Mouse (Mus musculus): Measurements from ENCODE around the gene Fgf3. TPM values are rescaled to one million over a fixed set of nuclear protein-coding genes. Genes with fewer than 3 reads are reported as not detected.
A peak's percentile ranks its signal among the peaks of the same experiment; 100 is the strongest.

Gene Fgf3
- 0.47 TPM in 1 of 2 replicates, not detected in the other for polyA plus RNA-seq (2014; fragmentation: Nextera tagmentation; extraction: Ambion mirVana)

DNA sequence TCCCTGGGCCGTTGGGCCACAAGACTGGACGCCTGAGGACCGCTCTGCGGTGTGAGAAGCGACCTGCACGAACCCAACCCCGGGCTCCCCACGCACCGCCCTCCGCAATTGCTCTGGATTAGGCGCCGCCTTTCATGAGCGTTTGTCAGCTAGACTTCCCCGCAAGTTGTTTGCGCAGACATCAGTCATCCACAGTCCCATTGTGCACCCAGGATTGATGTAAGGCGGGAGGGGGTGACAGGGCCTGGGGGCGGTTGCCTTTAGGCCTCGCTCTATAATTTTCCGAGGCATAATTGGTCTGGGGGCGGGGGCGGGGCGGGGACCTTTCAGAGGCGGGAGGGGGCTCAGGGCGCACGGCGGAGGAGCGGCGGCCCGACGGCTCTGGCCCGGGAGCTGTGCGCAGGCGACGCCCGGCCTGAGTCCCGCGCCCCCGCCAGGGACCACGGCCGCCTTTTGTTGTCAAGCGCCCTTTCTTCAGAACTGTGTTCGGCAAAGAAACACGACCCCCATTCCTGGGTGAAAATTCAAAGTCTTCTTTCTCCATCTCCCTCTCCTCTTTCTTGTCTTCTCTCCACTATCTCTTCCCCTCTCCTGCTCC, at the start of gene Fgf3:
TSS of gene Fgf3 (plus strand) at position 193 of the 598 bp plus-strand sequence.
- Histone ChIP-seq H3K9ac (ENCODE audit: low read length) (no peak within 1 kb of the TSS; the same call in 1 of the 2 replicates), H3K4me1 (ENCODE audit: control insufficient read depth, insufficient read depth, low read length) (peaks cover 11% of the 10 kb centered on the region), H3K27me3 (ENCODE audit: control insufficient read depth, insufficient read depth, low read length) (peaks cover 68% of the 10 kb centered on the region), H3K27ac (replicated peaks; ENCODE audit: low read depth, low read length) (no peak within 1 kb of the TSS), H3K4me2 (ENCODE audit: low read depth, severe bottlenecking) (peak within 1 kb of the TSS; percentile 58), H3K9me3 (ENCODE audit: control insufficient read depth, low read length) (no peaks in the 10 kb centered on the region), H3K36me3 (ENCODE audit: control insufficient read depth, insufficient read depth, low read length) (no peaks in the 10 kb centered on the region), H3K4me3 (ENCODE audit: low read depth, low read length) (peak within 1 kb of the TSS; percentile 34)
- DNase-seq (ENCODE audit: low spot score): peak; percentile 45
- 2% methylated on average over 41 of the region's 43 CpGs for WGBS
- ATAC-seq (ENCODE audit: insufficient number of reproducible peaks, low FRiP score, low TSS enrichment, low read depth): no peak

DNA sequence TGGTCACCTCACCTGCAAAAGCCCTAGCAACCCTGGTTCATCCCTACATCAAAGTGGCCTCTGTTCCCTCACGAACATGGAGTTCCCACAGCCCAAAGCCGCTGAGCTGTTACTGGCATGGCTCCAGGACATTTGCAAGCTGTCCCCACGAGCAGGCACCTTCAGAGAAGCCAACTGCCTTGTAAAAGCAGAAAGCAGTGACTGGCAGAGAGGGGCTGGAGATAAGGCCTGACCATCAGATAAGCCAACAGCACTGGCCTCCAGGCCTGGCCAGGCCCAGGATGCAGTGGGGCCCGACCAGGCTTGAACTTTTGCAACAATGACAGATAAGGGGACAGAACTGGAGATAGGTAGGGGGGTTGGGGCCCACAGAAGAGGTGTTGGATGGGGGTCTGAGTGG, 49.3 kb upstream of the Fgf3 start:
- Histone ChIP-seq H3K4me3 (ENCODE audit: low read depth, low read length) (no peak overlapping the region), H3K9ac (ENCODE audit: low read length) (no peak overlapping the region), H3K4me1 (ENCODE audit: control insufficient read depth, insufficient read depth, low read length) (no peaks in the 10 kb centered on the region), H3K4me2 (ENCODE audit: low read depth, severe bottlenecking) (no peak overlapping the region), H3K27me3 (ENCODE audit: control insufficient read depth, insufficient read depth, low read length) (no peaks in the 10 kb centered on the region), H3K27ac (replicated peaks; ENCODE audit: low read depth, low read length) (no peak overlapping the region), H3K9me3 (ENCODE audit: control insufficient read depth, low read length) (no peaks in the 10 kb centered on the region), H3K36me3 (ENCODE audit: control insufficient read depth, insufficient read depth, low read length) (no peaks in the 10 kb centered on the region)
- WGBS: 52% methylated on average over 4 of the region's 4 CpGs
- ATAC-seq (ENCODE audit: insufficient number of reproducible peaks, low FRiP score, low TSS enrichment, low read depth): no peak
- DNase-seq (ENCODE audit: low spot score): no peak

DNA sequence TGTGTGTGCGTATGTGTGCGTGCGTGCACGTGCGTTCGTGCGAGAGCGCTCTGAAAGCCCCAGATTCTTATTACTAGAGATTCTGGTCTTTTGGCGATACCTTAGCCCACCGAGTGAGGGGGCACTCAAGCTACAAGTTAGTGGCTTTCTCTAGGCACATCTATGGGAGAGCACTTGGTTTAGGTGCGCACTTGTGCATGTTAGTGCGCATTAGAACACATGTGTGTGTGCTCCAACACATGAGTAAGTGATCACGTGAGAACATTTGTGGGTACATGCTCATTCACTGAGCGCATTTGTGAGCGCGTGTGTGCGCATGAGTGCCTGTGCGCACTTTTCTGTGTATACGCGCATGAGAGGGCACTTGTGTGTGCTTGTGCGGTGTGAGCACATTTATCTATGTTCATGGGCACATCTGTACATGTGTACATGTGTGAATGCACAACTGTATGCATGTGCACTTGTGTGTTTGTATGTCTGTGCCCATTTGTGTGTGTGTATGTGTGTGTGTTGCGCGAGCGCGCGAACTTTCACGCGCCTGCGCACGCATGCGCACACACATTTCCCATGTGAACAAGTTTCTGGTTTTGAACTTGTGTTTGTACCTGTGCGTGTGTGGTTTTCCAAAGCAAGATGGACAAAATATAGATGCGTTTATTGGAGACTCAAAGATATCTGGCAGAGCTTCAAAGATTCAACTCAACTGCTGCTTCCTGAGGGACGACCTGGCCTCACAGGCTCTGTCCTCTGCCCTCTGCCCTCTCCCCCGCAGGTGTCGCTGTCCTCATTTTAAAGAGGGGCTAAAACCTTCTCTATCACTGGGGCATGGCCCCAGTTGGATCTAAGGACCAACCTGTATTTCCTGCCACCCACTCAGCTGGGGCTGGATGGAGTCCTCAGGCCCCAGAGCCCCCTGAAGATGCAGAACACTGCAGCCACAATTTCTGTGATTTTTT, 48.0 kb upstream of the Fgf3 start:
- Histone ChIP-seq H3K4me2 (ENCODE audit: low read depth, severe bottlenecking) (peak overlapping the region; percentile 35; the same call in 1 of the 2 replicates), H3K36me3 (ENCODE audit: control insufficient read depth, insufficient read depth, low read length) (no peaks in the 10 kb centered on the region), H3K9ac (ENCODE audit: low read length) (0 out of 2 replicates have a peak overlapping the region, but pooled peaks have one; percentile 3), H3K4me3 (ENCODE audit: low read depth, low read length) (peak overlapping the region; percentile 15; the same call in 1 of the 2 replicates), H3K4me1 (ENCODE audit: control insufficient read depth, insufficient read depth, low read length) (no peaks in the 10 kb centered on the region), H3K9me3 (ENCODE audit: control insufficient read depth, low read length) (no peaks in the 10 kb centered on the region), H3K27me3 (ENCODE audit: control insufficient read depth, insufficient read depth, low read length) (no peaks in the 10 kb centered on the region), H3K27ac (replicated peaks; ENCODE audit: low read depth, low read length) (no peak overlapping the region)
- DNase-seq (ENCODE audit: low spot score) (peak; percentile 47), ATAC-seq (ENCODE audit: insufficient number of reproducible peaks, low FRiP score, low TSS enrichment, low read depth) (peak; percentile 31; the same call in 1 of the 2 replicates)
- WGBS: 52% methylated on average over 36 of the region's 36 CpGs

DNA sequence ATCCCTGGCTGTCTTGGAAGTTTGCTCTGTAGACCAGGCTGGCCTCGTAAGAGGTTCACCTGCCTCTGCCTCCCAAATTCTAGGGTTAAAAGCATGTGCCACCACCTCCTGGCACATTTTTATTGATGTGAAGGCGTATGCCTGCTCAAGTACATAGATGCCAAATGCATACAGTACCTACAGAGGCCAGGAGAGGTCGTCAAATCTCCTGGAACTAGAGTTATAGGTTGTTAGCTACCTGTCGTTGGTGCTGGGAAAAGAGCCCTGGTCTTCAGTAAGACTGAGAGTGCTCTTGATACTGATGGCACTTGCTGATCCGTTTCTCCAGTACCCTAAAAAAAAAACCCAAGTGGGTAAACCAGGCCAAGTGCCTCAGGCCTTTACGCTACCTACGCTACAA, 46.5 kb upstream of the Fgf3 start:
- 86% methylated on average over 7 of the region's 7 CpGs for WGBS
- no peak overlapping the region for H3K9ac ChIP-seq (ENCODE audit: low read length)
- H3K36me3 ChIP-seq (ENCODE audit: control insufficient read depth, insufficient read depth, low read length): no peaks in the 10 kb centered on the region
- H3K4me3 ChIP-seq (ENCODE audit: low read depth, low read length): no peak overlapping the region
- H3K27me3 ChIP-seq (ENCODE audit: control insufficient read depth, insufficient read depth, low read length): no peaks in the 10 kb centered on the region
- H3K4me1 ChIP-seq (ENCODE audit: control insufficient read depth, insufficient read depth, low read length): no peaks in the 10 kb centered on the region
- no peaks in the 10 kb centered on the region for H3K9me3 ChIP-seq (ENCODE audit: control insufficient read depth, low read length)
- no peak overlapping the region for H3K27ac ChIP-seq (replicated peaks; ENCODE audit: low read depth, low read length)
- ATAC-seq (ENCODE audit: insufficient number of reproducible peaks, low FRiP score, low TSS enrichment, low read depth) (no peak), DNase-seq (ENCODE audit: low spot score) (no peak)
- no peak overlapping the region for H3K4me2 ChIP-seq (ENCODE audit: low read depth, severe bottlenecking)

DNA sequence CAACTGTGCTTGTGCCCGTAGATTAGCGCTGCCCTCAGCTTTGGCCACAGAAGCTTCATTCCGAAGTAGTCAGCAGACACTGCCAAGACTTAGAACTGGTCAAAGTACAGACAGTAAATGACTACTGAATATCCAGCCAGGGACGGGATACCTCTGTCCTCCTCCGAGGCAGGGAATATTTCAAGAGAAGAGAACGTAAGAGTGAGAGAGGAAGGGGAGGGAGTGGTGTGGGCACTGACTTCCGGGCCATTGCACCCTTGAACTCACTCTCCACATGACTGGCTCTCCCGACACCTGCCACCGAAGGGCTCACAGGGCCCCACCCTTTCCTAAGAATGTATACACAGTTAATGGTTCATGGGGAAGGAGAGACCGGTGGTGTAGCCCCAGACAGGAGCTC, 44.6 kb upstream of the Fgf3 start:
- Histone ChIP-seq H3K4me3 (ENCODE audit: low read depth, low read length) (no peak overlapping the region), H3K27ac (replicated peaks; ENCODE audit: low read depth, low read length) (no peak overlapping the region), H3K27me3 (ENCODE audit: control insufficient read depth, insufficient read depth, low read length) (no peaks in the 10 kb centered on the region), H3K9me3 (ENCODE audit: control insufficient read depth, low read length) (no peaks in the 10 kb centered on the region), H3K4me2 (ENCODE audit: low read depth, severe bottlenecking) (no peak overlapping the region), H3K9ac (ENCODE audit: low read length) (no peak overlapping the region), H3K4me1 (ENCODE audit: control insufficient read depth, insufficient read depth, low read length) (no peaks in the 10 kb centered on the region), H3K36me3 (ENCODE audit: control insufficient read depth, insufficient read depth, low read length) (no peaks in the 10 kb centered on the region)
- 85% methylated on average over 10 of the region's 10 CpGs for WGBS
- DNase-seq (ENCODE audit: low spot score) (no peak), ATAC-seq (ENCODE audit: insufficient number of reproducible peaks, low FRiP score, low TSS enrichment, low read depth) (no peak)

DNA sequence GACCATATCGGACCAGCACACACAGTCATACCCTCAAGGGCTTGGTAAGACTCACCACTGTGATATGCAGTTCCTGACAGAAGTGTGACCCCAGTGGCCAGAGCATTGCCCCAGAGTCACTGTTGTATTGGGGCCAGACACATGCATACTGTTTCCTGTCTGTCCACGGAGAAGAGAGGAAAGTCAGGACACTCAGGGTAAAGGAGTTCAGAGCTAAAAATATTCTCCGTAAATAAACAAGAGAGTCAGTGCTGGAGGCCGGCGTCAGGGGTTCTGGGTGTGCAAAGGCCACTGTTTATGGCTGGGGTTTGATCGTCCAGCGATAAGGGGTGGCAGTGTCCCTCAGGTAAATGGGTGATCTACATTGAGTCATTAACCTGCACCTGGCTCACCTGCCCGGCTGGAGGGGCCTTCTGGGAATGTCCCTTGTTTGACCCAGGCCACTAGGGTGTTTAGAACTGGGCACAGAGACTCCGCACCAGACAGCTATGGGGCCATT, 41.9 kb upstream of the Fgf3 start:
- no peak overlapping the region for H3K4me2 ChIP-seq (ENCODE audit: low read depth, severe bottlenecking)
- H3K27me3 ChIP-seq (ENCODE audit: control insufficient read depth, insufficient read depth, low read length): no peaks in the 10 kb centered on the region
- ATAC-seq (ENCODE audit: insufficient number of reproducible peaks, low FRiP score, low TSS enrichment, low read depth) (no peak), DNase-seq (ENCODE audit: low spot score) (no peak)
- no peak overlapping the region for H3K4me3 ChIP-seq (ENCODE audit: low read depth, low read length)
- H3K4me1 ChIP-seq (ENCODE audit: control insufficient read depth, insufficient read depth, low read length): no peaks in the 10 kb centered on the region
- no peaks in the 10 kb centered on the region for H3K36me3 ChIP-seq (ENCODE audit: control insufficient read depth, insufficient read depth, low read length)
- 69% methylated on average over 9 of the region's 9 CpGs for WGBS
- no peak overlapping the region for H3K27ac ChIP-seq (replicated peaks; ENCODE audit: low read depth, low read length)
- H3K9me3 ChIP-seq (ENCODE audit: control insufficient read depth, low read length): no peaks in the 10 kb centered on the region
- no peak overlapping the region for H3K9ac ChIP-seq (ENCODE audit: low read length)

DNA sequence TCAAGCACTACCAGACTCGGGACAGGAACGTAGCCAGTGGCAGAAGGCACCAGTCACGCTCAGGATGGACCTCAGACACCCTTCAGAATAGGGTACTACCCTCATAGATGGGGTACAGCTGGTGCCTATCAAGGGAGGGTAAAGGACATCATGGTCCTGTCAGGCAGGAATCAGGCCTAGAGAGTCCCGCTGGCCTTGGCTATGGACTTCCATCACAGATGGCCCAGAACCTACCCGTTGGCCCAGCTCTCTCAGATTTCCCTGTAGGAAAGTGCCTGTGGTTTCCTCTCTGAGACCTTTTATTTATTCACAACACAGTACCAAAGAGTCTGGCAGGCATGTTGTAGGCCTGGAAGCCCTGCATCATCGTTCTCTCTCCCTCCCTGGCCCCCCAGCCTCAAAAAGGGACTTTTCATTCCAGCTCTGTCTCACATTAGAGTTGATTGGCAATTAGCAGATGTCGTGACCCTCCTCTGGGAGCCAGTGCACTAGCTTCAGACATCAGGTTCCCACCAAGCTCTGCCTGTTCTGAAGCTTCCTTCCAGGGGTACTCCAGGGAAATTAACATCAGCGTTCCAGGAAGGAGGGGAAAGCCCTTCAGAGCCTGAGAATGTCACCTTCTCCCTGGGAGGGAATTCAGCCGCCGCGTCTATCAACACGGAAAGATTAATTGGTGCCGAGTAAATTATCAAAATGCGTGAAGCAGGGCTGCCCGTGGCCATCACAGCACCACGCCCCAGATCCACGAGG, 40.7 kb upstream of the Fgf3 start:
- H3K27ac ChIP-seq (replicated peaks; ENCODE audit: low read depth, low read length): no peak overlapping the region
- no peak overlapping the region for H3K4me3 ChIP-seq (ENCODE audit: low read depth, low read length)
- DNase-seq (ENCODE audit: low spot score) (no peak), ATAC-seq (ENCODE audit: insufficient number of reproducible peaks, low FRiP score, low TSS enrichment, low read depth) (no peak)
- H3K9me3 ChIP-seq (ENCODE audit: control insufficient read depth, low read length): no peaks in the 10 kb centered on the region
- H3K9ac ChIP-seq (ENCODE audit: low read length): no peak overlapping the region
- H3K36me3 ChIP-seq (ENCODE audit: control insufficient read depth, insufficient read depth, low read length): no peaks in the 10 kb centered on the region
- H3K4me2 ChIP-seq (ENCODE audit: low read depth, severe bottlenecking): no peak overlapping the region
- 64% methylated on average over 17 of the region's 17 CpGs for WGBS
- no peaks in the 10 kb centered on the region for H3K4me1 ChIP-seq (ENCODE audit: control insufficient read depth, insufficient read depth, low read length)
- no peaks in the 10 kb centered on the region for H3K27me3 ChIP-seq (ENCODE audit: control insufficient read depth, insufficient read depth, low read length)

DNA sequence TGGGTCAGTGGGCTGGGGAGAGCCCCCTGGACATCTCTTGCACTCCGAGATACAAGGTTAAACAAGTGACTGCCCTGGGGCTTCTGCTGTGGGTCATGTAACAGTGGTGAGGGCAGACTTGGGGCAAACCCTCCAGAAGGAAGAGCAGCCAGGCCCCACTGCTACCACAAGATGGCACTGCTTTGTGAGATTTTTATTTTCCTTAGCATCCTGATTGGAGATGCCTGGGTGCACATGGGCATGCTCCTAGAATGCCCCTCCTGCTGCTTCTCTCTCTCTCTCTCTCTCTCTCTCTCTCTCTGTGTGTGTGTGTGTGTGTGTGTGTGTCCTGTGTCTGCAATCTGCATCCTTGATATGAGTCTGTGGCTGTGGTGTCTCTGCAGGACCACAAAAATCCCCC, 39.4 kb upstream of the Fgf3 start:
- Histone ChIP-seq H3K9me3 (ENCODE audit: control insufficient read depth, low read length) (no peaks in the 10 kb centered on the region), H3K4me2 (ENCODE audit: low read depth, severe bottlenecking) (no peak overlapping the region), H3K36me3 (ENCODE audit: control insufficient read depth, insufficient read depth, low read length) (no peaks in the 10 kb centered on the region), H3K4me1 (ENCODE audit: control insufficient read depth, insufficient read depth, low read length) (no peaks in the 10 kb centered on the region), H3K4me3 (ENCODE audit: low read depth, low read length) (no peak overlapping the region), H3K27ac (replicated peaks; ENCODE audit: low read depth, low read length) (no peak overlapping the region), H3K27me3 (ENCODE audit: control insufficient read depth, insufficient read depth, low read length) (no peaks in the 10 kb centered on the region), H3K9ac (ENCODE audit: low read length) (no peak overlapping the region)
- 43% methylated on average over 1 of the region's 1 CpGs for WGBS
- ATAC-seq (ENCODE audit: insufficient number of reproducible peaks, low FRiP score, low TSS enrichment, low read depth): no peak
- peak; percentile 58 for DNase-seq (ENCODE audit: low spot score)
